Mouse (Mus musculus) liver, embryonic 11.5 days (tissue): ENCODE measurements around the gene Sowahb. TPM values are rescaled to one million over a fixed set of nuclear protein-coding genes. Genes with fewer than 3 reads are reported as not detected.

Source experiments
- polyA plus RNA-seq: library from polyadenylated mRNA; unstranded; fragments of >200 nt; fragmentation: Nextera tagmentation; extraction: Ambion mirVana; gene quantifications from 2 replicates; pipeline ENCODE4 v1.2.1, GENCODE M21; 2014

The Sowahb gene
- polyA plus RNA-seq, 1 experiment from 2014 or later: 0.51 TPM

Other genes starting within 250 kb of the Sowahb start
- 89.0 and 95.1 TPM in 2 replicates for gene Sept11, start 48.4 kb upstream of the Sowahb start, polyA plus RNA-seq
- 67.8 and 69.4 TPM in 2 replicates for gene Ccni, start 161.5 kb upstream of the Sowahb start, polyA plus RNA-seq
- 1.4 and 2.2 TPM in 2 replicates for gene 2010109A12Rik, start 161.5 kb upstream of the Sowahb start, polyA plus RNA-seq
- 18.0 and 21.2 TPM in 2 replicates for gene Ccng2, start 222.2 kb upstream of the Sowahb start, polyA plus RNA-seq